Mouse (Mus musculus): ENCODE results near the gene Acvrl1. TPM values are rescaled to one million over a fixed set of nuclear protein-coding genes. Genes with fewer than 3 reads are reported as not detected.

Acvrl1 gene
- total and polyA plus RNA-seq, 2 experiments from 2014 or later: 5.8 to 10.7 TPM

DNA sequence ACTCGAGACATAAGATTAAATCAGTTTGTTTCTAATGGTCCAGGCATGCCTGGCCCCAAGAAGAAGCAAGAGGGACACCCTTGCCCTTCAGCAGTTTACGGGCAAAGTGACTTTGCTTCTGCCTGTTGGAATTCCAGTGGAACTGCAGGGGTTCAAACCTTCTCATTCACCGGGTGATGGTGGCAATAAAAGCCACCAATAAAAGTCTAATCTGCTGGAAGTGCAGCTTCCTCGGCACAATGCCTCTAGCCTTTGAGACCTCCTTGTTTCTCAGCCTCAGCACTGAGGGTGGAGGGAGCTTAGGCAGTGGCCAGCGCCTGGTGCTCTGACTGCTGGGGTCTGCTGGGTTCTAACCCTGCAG is 52.8 kb downstream of the Acvrl1 start:
- Histone ChIP-seq H3K9ac (no peak overlapping the region), H3K36me3 (ENCODE audit: insufficient read depth) (peaks cover 2% of the 10 kb centered on the region; the same call in 1 of the 2 replicates), H3K4me1 (ENCODE audit: insufficient read depth) (peaks cover 23% of the 10 kb centered on the region), H3K4me3 (ENCODE audit: low read depth, low read length) (no peak overlapping the region), H3K4me2 (ENCODE audit: low read depth) (no peak overlapping the region), H3K27ac (ENCODE audit: low read depth, low read length) (no peak overlapping the region), H3K27me3 (ENCODE audit: insufficient read depth, low read length) (no peaks in the 10 kb centered on the region), H3K9me3 (ENCODE audit: low read length) (no peaks in the 10 kb centered on the region)
- DNase-seq: no peak
- no peak for ATAC-seq
- no peak for TF ChIP-seq CTCF (IDR thresholded peaks at IDR 0.05; ENCODE audit: low read depth)
- 37% methylated on average over 5 of the region's 5 CpGs for WGBS

- 25% methylated on average over 4 of the region's 4 CpGs for WGBS
- Histone ChIP-seq H3K4me1 (ENCODE audit: insufficient read depth) (peaks cover 21% of the 10 kb centered on the region), H3K9ac (no peak overlapping the region), H3K36me3 (ENCODE audit: insufficient read depth) (peaks cover 5% of the 10 kb centered on the region; the same call in 1 of the 2 replicates), H3K4me2 (ENCODE audit: low read depth) (no peak overlapping the region), H3K27me3 (ENCODE audit: insufficient read depth, low read length) (no peaks in the 10 kb centered on the region), H3K27ac (ENCODE audit: low read depth, low read length) (no peak overlapping the region), H3K4me3 (ENCODE audit: low read depth, low read length) (no peak overlapping the region), H3K9me3 (ENCODE audit: low read length) (no peaks in the 10 kb centered on the region)
- ATAC-seq (no peak), DNase-seq (no peak)
- TF ChIP-seq CTCF (IDR thresholded peaks at IDR 0.05; ENCODE audit: low read depth): no peak
Observed at GRCm38 (mm10) chr15:101181500-101181899, 53.2 kb downstream of the Acvrl1 start.

- Histone ChIP-seq H3K27me3 (ENCODE audit: insufficient read depth, low read length) (no peaks in the 10 kb centered on the region), H3K27ac (ENCODE audit: low read depth, low read length) (no peak overlapping the region), H3K4me3 (ENCODE audit: low read depth, low read length) (no peak overlapping the region), H3K4me1 (ENCODE audit: insufficient read depth) (peaks cover 14% of the 10 kb centered on the region), H3K4me2 (ENCODE audit: low read depth) (no peak overlapping the region), H3K9ac (no peak overlapping the region), H3K36me3 (ENCODE audit: insufficient read depth) (peaks cover 5% of the 10 kb centered on the region; the same call in 1 of the 2 replicates), H3K9me3 (ENCODE audit: low read length) (no peaks in the 10 kb centered on the region)
- DNase-seq: no peak
- no peak for TF ChIP-seq CTCF (IDR thresholded peaks at IDR 0.05; ENCODE audit: low read depth)
- ATAC-seq: no peak
- WGBS: 31% methylated on average over 5 of the region's 5 CpGs
Observed at GRCm38 (mm10) chr15:101182676-101183075, 54.4 kb downstream of the Acvrl1 start.

DNA sequence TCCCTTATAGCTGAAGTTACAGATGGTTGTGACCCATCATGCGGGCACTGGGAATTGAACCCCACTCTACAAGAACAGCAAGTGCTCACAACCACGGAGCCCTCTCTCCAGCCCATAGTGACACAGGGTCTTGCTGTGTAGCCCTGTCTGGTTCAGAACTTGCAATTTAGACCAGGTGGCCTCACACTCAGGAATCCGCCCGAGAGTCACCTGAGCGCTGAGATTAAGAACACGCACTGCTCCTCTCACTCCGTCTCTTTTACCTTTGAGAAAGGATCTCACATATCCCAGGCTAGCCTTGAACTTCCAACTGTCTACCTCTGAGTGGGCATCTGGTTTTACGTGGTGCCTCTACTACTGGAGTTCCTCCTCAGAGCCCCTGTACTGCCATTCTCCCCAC is 56.0 kb downstream of the Acvrl1 start:
- no peaks in the 10 kb centered on the region for H3K9me3 ChIP-seq (ENCODE audit: low read length)
- H3K4me1 ChIP-seq (ENCODE audit: insufficient read depth): peaks cover under 1% of the 10 kb centered on the region; the same call in 1 of the 2 replicates
- H3K36me3 ChIP-seq (ENCODE audit: insufficient read depth): peaks cover 5% of the 10 kb centered on the region; the same call in 1 of the 2 replicates
- no peak for TF ChIP-seq CTCF (IDR thresholded peaks at IDR 0.05; ENCODE audit: low read depth)
- H3K27ac ChIP-seq (ENCODE audit: low read depth, low read length): no peak overlapping the region
- no peak overlapping the region for H3K9ac ChIP-seq
- no peak overlapping the region for H3K4me2 ChIP-seq (ENCODE audit: low read depth)
- DNase-seq (no peak), ATAC-seq (no peak)
- WGBS: 97% methylated on average over 8 of the region's 8 CpGs
- no peaks in the 10 kb centered on the region for H3K27me3 ChIP-seq (ENCODE audit: insufficient read depth, low read length)
- no peak overlapping the region for H3K4me3 ChIP-seq (ENCODE audit: low read depth, low read length)

GRCm38 (mm10) chr15:101185549-101185948 is 57.2 kb downstream of the Acvrl1 start:
- DNase-seq (no peak), ATAC-seq (no peak)
- H3K36me3 ChIP-seq (ENCODE audit: insufficient read depth): peaks cover 5% of the 10 kb centered on the region; the same call in 1 of the 2 replicates
- H3K27ac ChIP-seq (ENCODE audit: low read depth, low read length): no peak overlapping the region
- no peaks in the 10 kb centered on the region for H3K4me1 ChIP-seq (ENCODE audit: insufficient read depth)
- H3K4me2 ChIP-seq (ENCODE audit: low read depth): no peak overlapping the region
- no peak overlapping the region for H3K4me3 ChIP-seq (ENCODE audit: low read depth, low read length)
- H3K9me3 ChIP-seq (ENCODE audit: low read length): no peaks in the 10 kb centered on the region
- H3K27me3 ChIP-seq (ENCODE audit: insufficient read depth, low read length): no peaks in the 10 kb centered on the region
- peak; percentile 33; the same call in 1 of the 2 replicates for TF ChIP-seq CTCF (IDR thresholded peaks at IDR 0.05; ENCODE audit: low read depth)
- H3K9ac ChIP-seq: no peak overlapping the region
- 93% methylated on average over 3 of the region's 3 CpGs for WGBS

GRCm38 (mm10) chr15:101187907-101188306 is 59.6 kb downstream of the Acvrl1 start:
- peaks cover 5% of the 10 kb centered on the region; the same call in 1 of the 2 replicates for H3K36me3 ChIP-seq (ENCODE audit: insufficient read depth)
- no peak for ATAC-seq
- no peaks in the 10 kb centered on the region for H3K9me3 ChIP-seq (ENCODE audit: low read length)
- TF ChIP-seq CTCF (IDR thresholded peaks at IDR 0.05; ENCODE audit: low read depth): peak; percentile 18; the same call in 1 of the 2 replicates
- H3K4me2 ChIP-seq (ENCODE audit: low read depth): no peak overlapping the region
- WGBS: 87% methylated on average over 5 of the region's 5 CpGs
- no peak overlapping the region for H3K27ac ChIP-seq (ENCODE audit: low read depth, low read length)
- H3K4me1 ChIP-seq (ENCODE audit: insufficient read depth): no peaks in the 10 kb centered on the region
- no peak overlapping the region for H3K9ac ChIP-seq
- H3K4me3 ChIP-seq (ENCODE audit: low read depth, low read length): no peak overlapping the region
- no peaks in the 10 kb centered on the region for H3K27me3 ChIP-seq (ENCODE audit: insufficient read depth, low read length)
- no peak for DNase-seq

GRCm38 (mm10) chr15:101189981-101190761 is 61.8 kb downstream of the Acvrl1 start:
- H3K27ac ChIP-seq (ENCODE audit: low read depth, low read length): no peak overlapping the region
- H3K9ac ChIP-seq: no peak overlapping the region
- no peak for ATAC-seq
- 74% methylated on average over 10 of the region's 10 CpGs for WGBS
- H3K4me2 ChIP-seq (ENCODE audit: low read depth): no peak overlapping the region
- no peak for DNase-seq
- peaks cover 15% of the 10 kb centered on the region for H3K36me3 ChIP-seq (ENCODE audit: insufficient read depth)
- no peaks in the 10 kb centered on the region for H3K4me1 ChIP-seq (ENCODE audit: insufficient read depth)
- H3K4me3 ChIP-seq (ENCODE audit: low read depth, low read length): no peak overlapping the region
- no peaks in the 10 kb centered on the region for H3K9me3 ChIP-seq (ENCODE audit: low read length)
- TF ChIP-seq CTCF (IDR thresholded peaks at IDR 0.05; ENCODE audit: low read depth): no peak
- H3K27me3 ChIP-seq (ENCODE audit: insufficient read depth, low read length): no peaks in the 10 kb centered on the region
